Mouse (Mus musculus): Measurements from ENCODE around the gene Wnt9a.
"Not testable (repeated sequence)": the region's sequence is repeated elsewhere in the genome, so short reads cannot be mapped to it uniquely, and the experiment has no call there.

The Wnt9a gene

DNA sequence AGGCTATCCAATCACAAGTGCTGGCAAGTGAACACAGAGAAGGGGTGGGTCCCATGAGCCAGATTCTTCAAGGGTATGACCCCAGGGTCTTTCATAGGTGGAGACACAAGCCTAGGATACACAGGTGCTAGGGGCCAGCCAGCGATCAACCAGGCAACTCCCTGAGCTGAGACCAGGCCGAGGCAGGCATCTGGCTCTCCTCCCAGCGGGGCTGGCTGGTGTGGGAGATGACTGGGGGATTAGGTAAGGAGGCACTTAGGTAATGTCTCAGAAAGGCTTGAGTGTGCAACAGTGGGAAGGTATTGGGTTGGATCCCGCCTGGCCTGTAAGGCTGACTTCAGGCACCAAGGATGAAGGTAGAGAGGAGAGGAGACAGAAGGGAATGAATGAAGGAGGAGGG lies 28.4 kb downstream of the Wnt9a start:
- DNase-seq (ENCODE audit: low read depth, low spot score) = no peak

DNA sequence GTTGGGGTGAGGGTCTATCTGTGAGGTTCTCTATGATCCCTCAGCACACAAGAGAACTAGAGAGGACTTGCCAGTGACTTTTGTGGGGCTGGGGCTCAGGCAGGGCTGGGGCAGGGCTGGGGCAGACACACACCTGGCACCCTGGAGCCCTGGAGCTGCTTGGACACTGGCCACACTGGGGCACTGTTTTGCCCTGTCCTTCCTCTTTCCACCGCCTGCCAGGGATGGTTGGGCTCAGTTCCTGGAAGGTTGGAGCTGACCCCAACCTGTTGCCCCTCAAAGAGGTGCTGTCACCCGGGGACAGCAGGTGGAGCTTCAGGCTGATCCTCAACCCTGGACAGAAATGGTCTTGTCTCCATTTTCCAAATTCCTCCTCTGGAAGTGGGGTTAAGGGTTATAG lies 29.2 kb downstream of the Wnt9a start:
- no peak for DNase-seq (ENCODE audit: low read depth, low spot score)

GRCm38 (mm10) chr11:59336381-59336780 lies 29.7 kb downstream of the Wnt9a start:
- no peak for DNase-seq (ENCODE audit: low read depth, low spot score)

DNA sequence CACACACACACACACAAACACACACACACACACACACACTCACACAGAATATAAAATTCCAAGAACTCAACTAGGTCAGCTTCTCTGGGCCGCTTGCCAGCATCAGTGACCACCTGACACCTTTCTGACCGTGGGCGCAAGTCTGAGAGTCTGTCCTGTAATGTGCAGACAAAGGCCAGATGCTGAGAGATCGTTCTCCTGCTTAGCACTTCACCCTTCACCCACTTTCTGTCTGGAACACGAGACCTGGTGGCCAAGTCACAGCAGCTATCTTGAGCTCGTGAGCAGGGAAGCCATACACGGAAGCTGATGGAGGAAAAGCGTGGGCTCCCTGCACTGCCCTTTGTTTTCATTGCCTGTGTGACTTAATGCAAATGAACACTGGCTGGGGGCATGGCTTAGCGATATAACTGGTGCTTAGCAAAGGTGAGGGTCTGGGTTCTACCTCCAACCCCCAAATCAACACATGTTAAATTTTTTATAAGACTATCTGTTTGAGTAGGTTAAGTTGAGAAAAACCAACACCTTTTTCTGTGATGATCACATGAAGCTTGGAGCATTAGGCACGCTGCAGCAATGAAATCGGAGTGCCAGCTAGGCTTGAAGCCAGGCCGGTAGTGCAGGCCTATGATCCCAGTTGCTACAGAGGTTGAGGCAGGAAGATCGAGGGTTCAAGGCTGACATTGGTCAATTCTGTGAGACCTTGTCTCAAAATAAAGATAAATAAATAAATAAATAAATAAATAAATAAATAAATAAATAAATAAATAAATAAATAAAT lies 31.4 kb downstream of the Wnt9a start:
- no peak for DNase-seq (ENCODE audit: low read depth, low spot score)

GRCm38 (mm10) chr11:59338736-59339120 lies 32.0 kb downstream of the Wnt9a start:
- no peak for DNase-seq (ENCODE audit: low read depth, low spot score)

DNA sequence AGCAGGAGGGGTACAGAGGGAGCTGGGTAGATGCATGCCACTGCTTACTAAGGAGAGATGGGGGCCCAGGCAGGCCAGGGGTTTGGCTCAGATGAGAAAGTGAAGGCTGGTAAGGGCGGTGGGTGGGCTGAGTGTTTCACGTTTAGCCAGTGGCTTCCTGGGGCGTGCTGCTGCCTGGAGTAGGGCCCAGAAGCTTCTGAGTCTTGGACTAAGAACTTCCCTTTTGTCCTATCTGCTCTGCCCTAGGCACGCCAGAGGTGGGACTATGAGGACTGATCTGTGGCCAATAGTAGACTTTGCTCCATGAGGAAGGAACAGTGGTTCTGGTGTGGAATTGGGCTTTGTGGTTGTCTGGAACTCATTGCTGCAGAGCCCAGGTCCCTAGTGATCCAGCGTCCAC lies 36.2 kb downstream of the Wnt9a start:
- no peak for DNase-seq (ENCODE audit: low read depth, low spot score)

DNA sequence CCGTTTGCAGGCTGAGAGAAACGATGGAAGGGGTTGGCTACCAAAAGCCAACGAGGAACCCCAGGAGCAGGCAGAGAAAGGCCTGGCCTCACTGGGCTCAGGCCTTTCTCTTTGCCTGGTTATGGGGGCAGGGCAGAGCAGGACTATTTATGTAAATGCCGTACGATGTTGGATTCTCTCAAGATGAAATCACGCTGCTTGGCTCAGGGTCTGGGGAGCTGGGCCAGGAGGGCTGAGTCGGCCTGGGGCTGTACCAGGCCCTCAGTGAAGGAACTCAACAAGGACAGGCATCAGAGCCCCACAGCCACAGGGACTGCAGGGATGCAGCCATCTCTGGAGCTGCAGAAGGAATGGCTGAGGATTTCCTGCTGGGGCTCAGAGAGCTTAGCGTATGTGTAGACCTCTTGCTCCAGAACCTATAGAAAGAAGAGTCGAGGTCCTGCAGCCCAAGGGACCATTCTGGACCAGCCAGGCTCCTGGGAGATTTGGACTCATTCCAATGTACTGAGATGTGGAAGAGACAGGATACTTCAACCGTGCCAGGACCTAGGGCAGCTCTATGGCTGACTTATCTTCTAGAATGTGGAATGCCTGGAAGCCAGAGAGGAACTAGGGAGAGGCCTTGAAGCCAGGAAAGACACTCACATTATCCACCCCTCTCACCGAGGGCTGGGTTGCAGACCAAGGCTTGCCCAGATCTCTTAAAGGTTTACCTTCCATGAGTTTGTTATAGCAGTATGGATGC lies 39.6 kb downstream of the Wnt9a start:
- DNase-seq (ENCODE audit: low read depth, low spot score) = no peak

GRCm38 (mm10) chr11:59350326-59350725 lies 43.6 kb downstream of the Wnt9a start:
- DNase-seq (ENCODE audit: low read depth, low spot score) = no peak

GRCm38 (mm10) chr11:59354793-59355192 lies 48.1 kb downstream of the Wnt9a start:
- no peak for DNase-seq (ENCODE audit: low read depth, low spot score)

DNA sequence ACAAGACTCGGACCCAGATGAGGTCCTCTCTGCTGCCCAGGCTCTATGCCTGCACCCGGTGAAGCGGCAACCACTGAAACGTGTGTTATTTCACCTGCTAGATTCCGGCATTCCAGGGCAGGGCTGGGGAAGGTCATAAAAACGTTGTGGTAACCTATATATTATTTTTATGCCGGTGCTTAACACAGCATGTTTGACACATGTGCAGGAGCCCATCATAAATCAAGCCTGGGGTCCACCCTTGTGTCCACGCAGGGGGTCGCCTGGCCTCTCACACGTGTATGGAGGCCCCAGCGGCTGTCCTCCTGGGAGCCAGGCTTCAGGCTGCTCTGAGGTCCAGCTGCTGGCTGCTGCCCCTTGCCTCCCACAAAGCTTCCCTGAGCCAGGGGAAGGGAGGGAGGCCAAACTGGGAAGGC lies 50.2 kb downstream of the Wnt9a start:
- no peak for DNase-seq (ENCODE audit: low read depth, low spot score)

DNA sequence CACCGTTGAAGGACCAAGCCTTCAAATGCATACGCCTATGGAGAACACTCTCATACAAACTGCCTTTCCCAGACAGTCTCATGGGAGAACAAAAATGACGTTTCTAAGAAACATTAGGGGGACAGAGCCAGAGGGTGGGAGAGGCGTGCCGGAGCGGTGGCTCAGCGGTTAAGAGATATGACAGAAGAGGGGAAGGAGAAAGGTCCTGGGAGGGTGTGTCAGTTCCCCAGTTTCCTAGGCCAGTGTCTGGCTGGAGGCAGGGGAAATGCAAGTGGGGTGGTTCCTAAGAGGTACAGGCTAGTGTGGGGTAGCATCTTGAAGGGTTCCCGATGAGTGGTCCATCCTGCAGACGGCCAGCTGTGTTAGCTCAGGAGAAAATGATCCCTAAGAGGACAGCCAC lies 54.6 kb downstream of the Wnt9a start:
- no peak for DNase-seq (ENCODE audit: low read depth, low spot score)

- no peak for DNase-seq (ENCODE audit: low read depth, low spot score)
Measured at GRCm38 (mm10) chr11:59364007-59364406, 57.3 kb downstream of the Wnt9a start.

DNA sequence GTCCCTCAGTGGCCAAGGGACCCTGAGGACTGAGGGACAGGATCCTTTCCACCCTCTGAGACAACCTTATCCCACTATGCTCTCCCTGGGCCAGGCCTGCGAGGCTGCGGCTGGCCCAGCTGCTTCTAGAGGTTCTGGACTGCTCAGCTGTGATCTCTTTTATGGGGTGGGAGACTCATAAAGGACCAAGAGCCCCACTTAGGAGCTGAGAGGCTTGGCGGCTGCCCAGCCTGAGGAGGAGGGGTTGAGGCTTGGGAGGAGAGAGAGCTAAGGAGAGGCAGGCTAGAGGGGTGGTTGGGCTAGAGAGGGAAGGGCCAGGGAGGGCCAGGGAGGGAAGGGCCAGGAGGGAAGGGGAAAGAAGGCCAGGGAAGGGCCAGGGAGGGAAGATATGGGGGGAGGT lies 57.7 kb downstream of the Wnt9a start:
- DNase-seq (ENCODE audit: low read depth, low spot score) = no peak

GRCm38 (mm10) chr11:59366031-59366430 lies 59.3 kb downstream of the Wnt9a start:
- no peak for DNase-seq (ENCODE audit: low read depth, low spot score)

DNA sequence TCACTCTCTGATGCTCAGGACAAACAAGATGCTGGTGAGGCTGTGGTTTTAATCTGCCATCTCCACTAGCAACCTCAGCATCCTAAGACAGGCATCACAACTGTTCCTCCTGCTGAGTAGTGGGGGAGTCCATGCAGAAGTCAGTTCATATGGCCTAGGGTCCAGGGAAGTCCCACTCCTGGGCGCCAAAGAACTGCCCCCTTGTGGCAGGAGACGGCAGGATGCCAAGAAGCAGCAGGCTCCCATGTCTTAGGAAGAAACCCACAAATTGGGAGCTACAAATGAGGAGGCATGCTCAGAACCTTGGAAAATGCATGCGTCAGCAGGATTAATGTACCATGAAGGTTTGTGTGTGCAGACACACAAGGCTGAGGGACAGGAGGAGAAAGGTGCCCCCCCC lies 59.9 kb downstream of the Wnt9a start:
- DNase-seq (ENCODE audit: low read depth, low spot score) = no peak

DNA sequence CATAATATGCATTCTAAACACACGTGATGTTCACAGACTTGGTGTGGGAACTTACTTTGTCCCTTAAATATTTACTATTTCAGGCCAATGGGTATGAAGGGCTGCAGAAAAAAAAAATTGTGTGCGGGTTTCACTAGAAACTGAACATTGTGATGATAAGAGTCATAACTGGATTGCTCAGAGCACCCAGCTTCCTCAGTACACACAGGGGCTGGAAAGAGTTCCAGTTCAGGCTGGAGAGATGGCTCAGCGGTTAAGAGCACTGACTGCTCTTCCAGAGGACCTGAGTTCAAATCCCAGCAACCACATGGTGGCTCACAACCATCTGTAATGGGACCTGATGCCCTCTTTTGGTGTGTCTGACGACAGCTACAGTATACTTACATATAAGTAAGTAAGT lies 61.2 kb downstream of the Wnt9a start:
- not testable (repeated sequence) for DNase-seq (ENCODE audit: low read depth, low spot score)

DNA sequence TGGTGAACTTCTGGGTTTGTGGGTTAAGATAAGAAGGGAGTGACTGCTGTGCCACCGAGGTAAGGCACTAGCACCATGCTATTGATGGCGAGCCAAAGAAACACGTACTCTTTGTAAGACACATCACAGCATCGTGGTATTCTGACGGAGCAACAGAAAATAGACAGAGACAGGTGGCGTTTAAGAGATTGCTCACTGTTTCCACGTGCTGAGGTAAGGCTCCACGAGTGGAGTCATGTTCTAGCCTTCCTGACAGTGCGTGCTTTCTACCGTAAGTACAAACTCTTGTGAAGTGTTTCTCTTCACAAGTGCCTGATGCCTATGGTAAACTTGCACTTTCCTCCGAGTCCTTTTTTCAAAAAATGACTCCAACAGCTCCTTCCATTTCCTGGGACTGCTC lies 63.1 kb downstream of the Wnt9a start:
- no peak for DNase-seq (ENCODE audit: low read depth, low spot score)

DNA sequence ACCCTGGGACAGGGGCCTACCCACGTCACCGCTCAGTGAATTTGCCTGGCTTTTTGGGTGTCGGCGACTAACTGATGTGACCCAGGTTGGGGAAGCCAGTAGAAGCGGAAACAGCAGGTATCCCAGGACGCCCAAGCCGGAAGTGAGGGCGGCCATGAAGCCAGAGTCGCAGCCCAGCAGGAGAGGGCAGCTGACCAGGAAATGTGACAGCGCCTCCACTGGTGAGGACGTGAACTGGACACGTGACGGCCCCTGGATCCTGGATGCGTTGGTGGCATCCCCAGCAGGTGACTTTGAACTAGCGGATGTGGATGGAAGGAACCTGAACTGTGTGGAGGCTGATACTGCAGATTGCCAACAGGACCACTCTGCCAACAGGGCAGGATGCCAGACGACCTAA lies 68.7 kb downstream of the Wnt9a start, which contains the start of gene Prss38:
Gene Prss38 (minus strand): TSS at position 183 of the 400 bp plus-strand sequence.
- DNase-seq (ENCODE audit: low read depth, low spot score) = no peak

GRCm38 (mm10) chr11:59377999-59378398 lies 71.3 kb downstream of the Wnt9a start:
- DNase-seq (ENCODE audit: low read depth, low spot score) = no peak

GRCm38 (mm10) chr11:59379547-59379946 lies 72.8 kb downstream of the Wnt9a start:
- no peak for DNase-seq (ENCODE audit: low read depth, low spot score)

Data from c-Kit-negative CD71-positive TER-119-positive erythroid progenitor cells, embryonic 14.5 days (primary cell).